Mouse (Mus musculus) lung, adult 2 months (tissue): ENCODE measurements around the gene Umps.

ENCODE experiments used
- CTCF ChIP-seq: fragments of 200-500 bp; IDR thresholded peaks from 2 replicates; pipeline ENCODE4 v1.5.1; 2011; ENCODE audit warnings: mild to moderate bottlenecking, low read length, control low read depth; ENCODE audit not compliant: insufficient read depth
- POLR2A ChIP-seq: fragments of 200-500 bp; IDR thresholded peaks from 2 replicates; pipeline ENCODE4 v1.6.1; 2011; ENCODE audit warnings: low read depth, mild to moderate bottlenecking, control low read depth, low read length, borderline replicate concordance; ENCODE audit errors: extremely low read depth

DNA sequence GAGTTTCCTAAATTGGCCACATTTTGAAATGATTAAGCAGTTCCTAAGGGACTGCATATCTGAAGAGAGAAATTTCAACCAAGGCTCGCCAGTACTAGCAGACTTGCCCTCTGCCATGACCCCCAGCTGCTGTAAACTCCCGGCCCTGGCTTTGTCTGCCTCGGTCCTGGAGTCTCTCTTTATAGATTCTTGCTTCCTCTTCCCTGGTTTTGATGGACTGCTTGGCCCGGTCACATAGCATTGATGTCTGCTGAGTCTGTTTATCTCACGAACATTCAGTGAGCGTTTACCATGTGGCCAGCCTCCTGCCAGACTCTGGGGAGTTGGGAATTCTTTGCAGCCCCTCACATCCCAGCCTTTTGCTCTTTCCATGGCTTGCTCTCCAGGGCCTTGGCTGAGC lies 22.1 kb downstream of the Umps start:
- TF ChIP-seq CTCF (no peak), POLR2A (no peak)
